Mouse (Mus musculus) adrenal gland, postnatal 10 days (tissue): Measurements from ENCODE around the gene Gas7. TPM values are rescaled to one million over a fixed set of nuclear protein-coding genes. Genes with fewer than 3 reads are reported as not detected.
A peak's percentile ranks its signal among the peaks of the same experiment; 100 is the strongest.

Experiments used
- DNase-seq: peaks from one replicate; pipeline ENCODE4 v3.0.0; 2021; ENCODE audit warnings: mixed read lengths
- total RNA-seq, 2 experiments: library from RNA; stranded (reverse); gene quantifications; 2 replicates each; pipeline ENCODE4 v1.2.3; 2021

The Gas7 gene
- total RNA-seq, 2 experiments from 2014 or later = 22.5 to 25.8 TPM

DNA sequence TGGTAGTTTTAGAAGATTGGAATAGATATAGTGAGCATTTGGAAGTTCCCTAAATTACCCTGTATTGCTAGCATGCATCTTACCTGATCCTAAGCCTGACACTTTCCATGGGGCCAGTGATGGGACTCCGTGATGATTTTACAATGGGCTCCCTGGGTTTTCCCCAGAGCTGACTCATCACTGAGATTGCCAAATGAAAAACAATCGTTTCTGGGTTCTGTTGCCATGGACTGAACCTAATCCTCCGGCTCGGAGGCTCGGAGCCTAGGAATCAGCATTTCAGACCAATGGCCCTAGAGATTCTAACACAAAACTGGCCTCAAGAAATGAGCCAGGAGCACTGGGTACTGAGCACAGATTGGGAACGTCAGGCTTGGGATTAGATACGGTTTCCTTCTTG, 167.1 kb downstream of the Gas7 start:
- DNase-seq = no peak

DNA sequence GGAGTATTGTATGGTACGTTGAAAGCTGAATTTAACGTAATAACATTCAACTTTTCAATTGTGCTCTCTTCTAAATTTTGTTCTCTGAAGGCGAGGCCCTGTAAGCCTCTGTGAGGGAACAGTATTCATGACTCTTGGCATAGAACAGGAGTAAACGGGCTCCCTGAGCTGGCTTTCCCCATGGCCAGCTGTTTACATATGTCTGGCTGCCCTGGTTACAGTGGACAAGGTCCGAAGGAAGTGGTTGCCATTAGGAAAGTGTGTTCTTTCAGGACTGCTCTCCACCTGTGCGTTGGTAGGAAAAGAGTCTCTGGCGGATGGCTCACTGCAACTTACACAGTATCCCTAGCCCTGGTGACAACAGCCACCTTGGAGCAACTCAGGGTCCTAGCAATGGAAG, 171.9 kb downstream of the Gas7 start:
- DNase-seq = no peak

DNA sequence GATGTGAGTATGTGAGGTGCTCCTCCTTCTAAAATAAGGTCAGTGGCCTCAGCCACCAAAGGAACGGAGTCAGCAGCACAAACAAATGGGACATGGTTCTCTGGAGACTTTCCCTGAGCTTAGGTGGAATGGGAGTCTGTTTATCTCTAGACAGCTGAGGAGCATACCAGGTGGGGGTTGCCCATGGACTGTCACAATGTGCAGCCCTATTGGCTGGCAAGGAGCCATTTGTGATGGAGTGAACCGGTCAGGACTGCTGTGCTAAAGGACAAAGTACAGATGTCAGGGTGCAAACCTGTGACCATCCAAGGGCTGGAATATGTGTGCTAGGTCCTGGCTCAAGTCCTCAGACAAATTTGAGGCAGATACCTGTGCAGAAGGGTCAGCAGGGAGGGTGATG, 173.3 kb downstream of the Gas7 start:
- no peak for DNase-seq

DNA sequence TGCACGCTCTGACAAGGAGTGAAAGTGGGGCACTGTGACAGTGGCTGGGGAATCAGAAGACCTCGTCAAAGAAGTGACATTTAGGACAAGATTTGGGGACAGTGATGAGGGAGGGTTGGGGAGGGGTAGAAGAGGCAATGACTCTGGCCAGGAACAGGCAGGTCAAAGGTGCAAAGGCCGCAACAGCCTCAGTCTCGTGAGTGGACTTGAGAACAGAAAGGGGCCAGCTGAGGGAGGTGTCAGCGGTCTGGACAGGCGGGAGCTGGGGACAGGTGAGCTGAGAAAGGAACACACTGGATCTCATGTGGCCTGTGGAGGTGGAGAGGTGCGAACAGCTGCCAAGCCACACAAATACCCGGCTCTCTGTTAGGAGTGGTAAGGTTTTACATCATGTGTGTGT, 177.7 kb downstream of the Gas7 start:
- DNase-seq = no peak

GRCm38 (mm10) chr11:67633620-67634229, 178.5 kb downstream of the Gas7 start:
- DNase-seq = no peak

- DNase-seq = no peak
Observed at GRCm38 (mm10) chr11:67636201-67636600, 181.0 kb downstream of the Gas7 start.

DNA sequence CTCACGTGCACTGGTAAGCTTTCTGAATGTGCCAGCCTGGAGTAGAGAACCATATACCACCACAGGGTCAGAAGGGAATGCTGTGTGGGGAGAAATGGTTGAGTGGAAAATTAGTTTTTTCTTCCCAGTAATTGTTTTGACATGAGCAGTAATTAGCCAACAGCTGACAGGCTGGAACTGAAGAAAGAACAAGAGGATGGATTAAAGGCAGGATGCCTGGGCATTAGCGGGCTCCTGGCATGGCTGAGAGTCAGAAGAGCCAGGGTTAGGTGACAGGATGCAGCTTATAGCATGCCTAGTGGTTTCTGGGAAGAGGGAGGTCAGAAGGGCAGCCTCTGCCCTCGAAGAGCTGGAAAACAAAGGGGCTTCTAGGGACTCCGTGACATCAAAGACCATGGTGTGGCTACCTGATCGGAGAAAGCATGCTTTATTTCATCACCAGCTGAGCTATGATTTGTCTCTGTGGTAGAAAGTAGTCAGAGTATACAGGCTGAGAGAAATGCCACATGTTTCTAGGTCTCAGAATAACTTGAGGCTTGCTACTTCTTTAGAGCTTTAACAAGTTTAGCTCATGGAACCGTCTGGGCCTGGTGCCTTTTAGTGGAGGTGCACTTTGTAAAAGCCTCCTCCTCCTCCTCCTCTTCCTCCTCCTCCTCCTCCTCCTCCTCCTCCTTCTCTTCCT, 181.8 kb downstream of the Gas7 start:
- DNase-seq = no peak

DNA sequence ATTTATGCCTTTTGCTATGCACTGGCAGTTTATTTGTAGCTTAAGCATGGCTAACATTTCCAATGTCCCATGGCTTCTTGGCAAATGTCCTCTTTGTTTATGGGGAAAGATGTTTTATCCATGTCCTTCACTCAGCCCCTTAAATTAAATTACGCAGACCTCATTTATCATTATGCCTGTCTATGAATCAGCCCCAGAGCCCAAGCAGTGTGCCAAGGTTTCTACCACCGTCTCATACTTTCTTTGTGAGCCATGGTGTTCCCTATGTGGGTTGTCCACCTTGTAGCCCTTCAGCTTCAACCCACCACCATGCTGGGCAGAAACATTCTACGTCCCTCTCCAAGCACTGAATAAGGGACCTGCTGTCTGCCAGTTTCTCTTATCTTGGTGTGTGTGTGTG, 183.2 kb downstream of the Gas7 start:
- peak; percentile 28 for DNase-seq

DNA sequence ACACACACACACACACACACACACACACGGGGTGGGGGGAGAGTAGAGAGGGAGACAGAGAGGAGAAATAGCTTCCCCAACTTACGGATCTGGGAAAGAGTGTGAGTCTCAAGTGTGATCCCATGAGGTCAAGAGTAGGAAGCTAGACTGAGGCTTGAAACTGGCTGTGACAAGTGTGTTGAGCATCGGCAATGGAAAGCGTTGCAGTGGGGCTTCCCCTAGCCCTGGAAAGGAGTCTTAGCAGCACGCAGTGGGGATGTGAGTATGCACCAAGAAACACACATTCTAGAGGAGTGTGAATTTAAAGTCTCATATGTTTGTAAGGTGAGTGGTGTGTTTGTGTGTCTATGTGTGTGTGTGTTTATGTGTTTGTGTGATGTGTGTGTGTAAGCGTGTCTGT, 185.1 kb downstream of the Gas7 start:
- DNase-seq = no peak

GRCm38 (mm10) chr11:67642421-67642820, 187.2 kb downstream of the Gas7 start:
- peak; percentile 35 for DNase-seq

DNA sequence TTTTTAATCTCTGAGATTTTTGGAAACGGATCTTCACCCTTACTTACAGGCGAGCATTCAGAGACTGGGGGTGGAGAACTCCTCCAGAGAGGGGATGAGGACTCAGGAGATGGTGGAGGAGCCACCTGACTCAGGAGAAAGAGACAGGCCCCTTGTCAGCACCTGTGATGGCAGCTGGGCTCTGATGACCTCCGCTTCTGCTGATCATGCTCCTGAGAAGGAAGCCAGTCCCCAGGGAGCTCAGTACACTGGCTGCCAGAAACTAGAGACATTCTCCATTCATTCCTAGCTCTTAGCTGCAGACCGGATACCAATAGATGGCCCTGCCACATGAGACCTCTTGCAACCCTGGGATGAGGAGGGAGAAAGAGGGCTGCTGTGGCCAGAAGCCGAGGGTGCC, 187.6 kb downstream of the Gas7 start:
- no peak for DNase-seq

DNA sequence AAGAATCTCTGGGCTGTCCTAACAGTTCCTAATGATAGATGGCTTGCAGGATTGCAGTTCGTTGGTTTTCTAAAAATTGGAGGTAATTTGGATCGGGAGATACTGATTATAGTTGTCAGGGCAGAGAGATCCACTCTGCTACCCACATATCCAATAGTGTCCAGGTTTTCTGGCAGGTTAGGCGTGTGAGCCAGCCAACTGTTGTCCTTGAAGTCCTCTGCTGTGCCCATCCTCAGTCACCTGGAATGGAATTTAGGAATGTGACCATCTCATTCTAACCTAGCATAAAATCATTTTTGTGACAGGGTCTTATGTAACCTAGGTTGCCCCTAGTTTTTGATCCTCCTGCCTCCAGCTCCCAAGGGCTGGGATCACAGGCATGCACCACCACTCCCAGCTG, 188.2 kb downstream of the Gas7 start:
- DNase-seq = no peak

DNA sequence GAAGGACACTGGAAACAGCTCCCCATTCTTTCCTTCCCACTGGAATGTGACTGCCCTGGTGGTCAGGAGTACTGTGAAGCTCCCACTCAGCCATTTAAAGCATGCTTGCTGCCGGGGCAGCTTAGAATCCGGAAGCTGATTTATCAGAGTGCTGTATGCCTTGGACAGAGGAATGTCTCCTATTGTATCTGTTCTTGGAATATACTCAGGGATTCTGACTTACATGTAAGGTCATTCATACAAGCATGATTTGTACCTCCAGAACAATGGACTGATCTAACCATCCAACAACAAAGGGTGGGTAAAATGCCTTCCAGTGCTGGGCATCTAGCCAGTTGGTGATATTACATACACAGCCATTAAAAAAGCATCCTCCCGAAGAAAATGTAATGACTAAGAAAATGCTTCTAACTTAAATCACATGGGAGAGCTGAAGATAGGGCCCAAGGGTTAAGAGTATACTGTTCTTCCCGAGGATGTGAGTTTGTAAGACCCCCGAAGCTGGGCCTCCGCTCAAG, 189.5 kb downstream of the Gas7 start:
- no peak for DNase-seq

DNA sequence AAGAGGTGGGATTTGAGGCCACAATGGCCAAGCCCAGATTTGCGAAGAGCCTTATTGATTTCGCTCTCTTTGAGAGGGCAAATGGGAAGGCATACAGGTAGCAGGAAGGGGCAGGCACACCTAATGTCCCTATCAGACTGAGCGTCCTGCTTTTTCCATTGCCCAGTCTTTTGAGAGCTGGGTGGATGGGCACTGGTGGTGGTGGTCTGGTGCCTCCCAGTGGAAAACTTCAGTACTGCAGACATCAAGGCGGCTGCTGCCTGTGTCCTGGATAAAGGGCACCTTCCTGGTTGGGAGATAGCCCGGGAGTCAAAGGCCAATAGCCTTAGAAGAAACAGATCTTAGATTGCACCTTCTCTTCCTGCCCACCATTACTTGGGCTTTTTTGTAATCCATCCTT, 192.5 kb downstream of the Gas7 start:
- peak; percentile 89 for DNase-seq

DNA sequence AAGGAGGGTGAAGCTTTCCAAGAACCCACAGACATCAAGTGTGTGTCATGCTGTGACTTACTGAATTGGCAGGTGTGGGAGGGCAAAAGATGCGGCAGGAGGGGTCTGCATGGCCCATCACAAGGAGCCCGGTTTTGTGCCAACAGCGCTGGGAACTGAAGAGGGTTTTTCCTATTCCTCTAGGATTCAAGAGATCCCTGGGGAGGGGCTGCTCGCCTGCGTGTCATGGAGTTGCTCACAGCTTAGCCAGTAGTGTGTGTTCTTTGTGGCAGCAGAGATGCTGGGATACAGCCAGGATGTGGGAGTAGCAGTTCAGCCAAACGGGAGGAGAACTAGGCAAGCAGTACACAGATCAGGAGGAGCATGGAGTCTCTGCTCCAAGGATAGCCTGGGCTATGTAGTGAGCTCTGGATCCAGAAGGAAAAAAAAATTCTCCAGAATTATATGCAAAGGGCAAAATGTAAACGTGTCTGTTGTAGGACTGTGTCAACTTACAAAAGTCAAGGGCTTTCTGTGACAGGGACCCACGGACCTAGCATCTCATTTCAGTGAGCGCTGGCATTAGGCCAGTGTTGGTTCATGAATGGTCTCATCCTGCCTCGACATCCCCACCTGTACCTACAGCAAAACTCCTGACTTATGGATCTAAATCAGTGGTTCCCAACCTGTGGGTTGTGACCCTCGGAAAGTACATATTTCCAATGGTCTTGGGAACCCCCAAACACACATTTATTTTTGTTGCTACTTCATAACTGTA, 193.6 kb downstream of the Gas7 start:
- no peak for DNase-seq

- no peak for DNase-seq
Observed at GRCm38 (mm10) chr11:67649971-67650707, 194.9 kb downstream of the Gas7 start.

- DNase-seq = no peak
Observed at GRCm38 (mm10) chr11:67651731-67652130, 196.5 kb downstream of the Gas7 start.

GRCm38 (mm10) chr11:67652194-67652892, 197.1 kb downstream of the Gas7 start:
- peak; percentile 48 for DNase-seq

DNA sequence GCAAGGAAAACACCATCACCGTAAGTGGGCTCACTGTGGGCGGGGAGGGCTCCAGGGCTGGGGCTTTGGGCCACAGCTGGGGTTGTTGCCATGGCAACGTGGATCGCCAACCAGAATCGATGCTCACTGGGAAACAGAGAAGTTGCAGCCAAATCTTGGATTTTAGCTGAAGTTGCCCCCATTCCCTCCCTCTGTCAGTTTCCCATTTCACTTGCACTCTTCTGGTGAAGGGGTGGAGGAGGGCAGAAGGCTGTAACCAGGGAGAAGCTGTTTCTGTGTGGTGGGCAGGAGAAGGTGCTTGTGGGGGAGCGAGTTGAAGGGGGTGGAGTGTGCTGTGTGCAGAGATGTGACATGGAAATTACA, 197.6 kb downstream of the Gas7 start:
- DNase-seq = no peak

DNA sequence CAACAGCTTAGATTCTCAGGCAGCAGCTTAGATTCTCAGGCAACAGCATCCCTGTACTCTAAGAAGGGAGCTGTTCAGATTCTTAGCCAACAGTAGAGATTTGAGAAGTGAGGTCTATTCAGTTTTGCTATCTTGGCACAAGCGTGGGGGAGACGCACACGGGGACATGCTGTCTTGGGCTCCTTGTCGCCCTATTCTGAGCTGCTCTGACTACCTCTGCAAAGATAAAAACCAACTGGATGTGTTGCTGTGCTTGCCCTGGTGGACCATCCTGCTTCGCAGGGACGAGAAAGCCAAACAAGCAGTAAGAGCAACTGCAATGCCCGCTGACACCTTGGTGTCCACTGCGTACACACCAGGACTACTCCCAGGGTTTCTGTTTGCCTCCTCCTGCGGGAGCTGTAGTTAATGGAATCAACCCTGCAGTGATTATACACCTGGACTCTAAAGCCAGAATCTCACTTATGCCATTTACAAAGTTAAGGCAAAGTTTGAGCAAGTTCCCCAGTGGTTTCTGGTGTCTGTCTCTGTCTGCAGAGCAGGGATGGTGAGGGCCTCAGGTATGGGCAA, 198.4 kb downstream of the Gas7 start:
- no peak for DNase-seq

- no peak for DNase-seq
Observed at GRCm38 (mm10) chr11:67654514-67654913, 199.3 kb downstream of the Gas7 start.
